ENCODE assay signal across 10 mouse cellular contexts in genomic region chr5:113672456-113672855, GRCm38 (mm10). TPM values are rescaled to one million over a fixed set of nuclear protein-coding genes. Genes with fewer than 3 reads are reported as not detected.
DNase-seq lines count a peak whose midpoint lies in the region; ATAC-seq and TF ChIP-seq lines count a peak whose summit lies in the region.
"Had no signal": no experiment of that assay in that cellular context is flagged by ENCODE, and none has a peak within 500 bp of the region (broad histone marks: within the 10 kb centered on the region; RNA-seq: fewer than 3 reads in every experiment).

No protein-coding gene starts in this region.

- no peak overlapping the region for H3K9ac ChIP-seq in kidney, embryonic 15.5 days
- H3K9ac ChIP-seq in heart, postnatal 0 days (replicated peaks; ENCODE audit: low read depth, low read length) = no peak overlapping the region

- no peaks in the 10 kb centered on the region for H3K9me3 ChIP-seq in kidney, embryonic 15.5 days (replicated peaks)
- H3K9me3 ChIP-seq in heart, postnatal 0 days (replicated peaks; ENCODE audit: control insufficient read depth, low read length) = no peaks in the 10 kb centered on the region

- H3K27me3 ChIP-seq in kidney, embryonic 15.5 days = no peaks in the 10 kb centered on the region
- H3K27me3 ChIP-seq in heart, postnatal 0 days (ENCODE audit: control insufficient read depth, insufficient read depth, low read length) = no peaks in the 10 kb centered on the region

- no peak overlapping the region for H3K4me3 ChIP-seq in kidney, embryonic 15.5 days (replicated peaks)
- no peak overlapping the region for H3K4me3 ChIP-seq in heart, postnatal 0 days (ENCODE audit: low read depth, low read length)

- 77% methylated on average over 7 of the region's 7 CpGs for WGBS in kidney, embryonic 15.5 days
- 52% methylated on average over 7 of the region's 7 CpGs for WGBS in heart, postnatal 0 days

- H3K27ac ChIP-seq in kidney, embryonic 15.5 days = no peak overlapping the region
- 0 out of 2 replicates have a peak overlapping the region, but pooled peaks have one; percentile 15 for H3K27ac ChIP-seq in heart, postnatal 0 days (ENCODE audit: low read depth)

- no peak for ATAC-seq in kidney, embryonic 15.5 days (replicated peaks; ENCODE audit: low FRiP score)
- ATAC-seq in heart, postnatal 0 days (ENCODE audit: insufficient read depth, low read depth) = peak; percentile 66

- no peaks in the 10 kb centered on the region for H3K4me1 ChIP-seq in kidney, embryonic 15.5 days
- no peaks in the 10 kb centered on the region for H3K4me1 ChIP-seq in heart, postnatal 0 days (ENCODE audit: control insufficient read depth, insufficient read depth)

- no peak overlapping the region for H3K4me2 ChIP-seq in kidney, embryonic 15.5 days
- H3K4me2 ChIP-seq in heart, postnatal 0 days (ENCODE audit: low read depth, low read length) = no peak overlapping the region

- no peak for TF ChIP-seq EP300 in heart, postnatal 0 days (IDR thresholded peaks at IDR 0.05; ENCODE audit: low read depth)

- TF ChIP-seq CTCF in heart, postnatal 0 days (IDR thresholded peaks at IDR 0.05; ENCODE audit: low read depth) = no peak

- DNase-seq in kidney, adult 11 months = peak; percentile 36
- DNase-seq in adrenal gland, postnatal 10 days = peak; percentile 34
- DNase-seq in heart, postnatal 0 days (ENCODE audit: low spot score) = peak; percentile 25
- DNase-seq in lung, postnatal 4 days = peak; percentile 51 to 63
- DNase-seq in MN1 (ENCODE audit: low spot score) = no peak
- no peak for DNase-seq in right cerebral cortex, postnatal 10 days (ENCODE audit: low spot score in 2 of 2)
- DNase-seq in layer of hippocampus, postnatal 25 days (ENCODE audit: extremely low spot score in 1 of 2, low spot score in 1 of 2) = no peak

- H3K36me3 ChIP-seq in kidney, embryonic 15.5 days = no peaks in the 10 kb centered on the region
- no peaks in the 10 kb centered on the region for H3K36me3 ChIP-seq in heart, postnatal 0 days (replicated peaks; ENCODE audit: control insufficient read depth, insufficient read depth, low read length)
- H3K36me3 ChIP-seq: G1E had no signal

RNA-seq across cellular contexts. Expression of gene Cmklr1, which starts 22.2 kb away (rescaled TPM):
- polyA plus RNA-seq in kidney, embryonic 15.5 days (2015; fragmentation: Nextera tagmentation; extraction: Ambion mirVana) = 5.0 and 6.0 TPM in 2 replicates
- total RNA-seq in adrenal gland, postnatal 10 days (2021) = 10 to 100 TPM in 1 of 2 experiments, 1 to 10 TPM in 1; 9.7 to 11.7 TPM
- total RNA-seq in heart, postnatal 0 days (2014; rRNA removed; ENCODE audit: low replicate concordance) = 4.8 and 6.9 TPM in 2 replicates
- polyA plus RNA-seq in heart, postnatal 0 days (2015; fragmentation: Nextera tagmentation; extraction: Ambion mirVana) = 2.0 and 2.9 TPM in 2 replicates
- 1 to 10 TPM; 3.3 to 5.4 TPM for total RNA-seq in layer of hippocampus, postnatal 25 days (2021)
- polyA plus RNA-seq: G1E had no signal

RNA-seq across cellular contexts. Expression of gene 1700069L16Rik, which starts 52.1 kb away (rescaled TPM):
- not detected in 2 replicates for polyA plus RNA-seq in kidney, embryonic 15.5 days (2015; fragmentation: Nextera tagmentation; extraction: Ambion mirVana)
- total RNA-seq in adrenal gland, postnatal 10 days (2021) = not detected
- total RNA-seq in heart, postnatal 0 days (2014; rRNA removed; ENCODE audit: low replicate concordance) = not detected in 2 replicates
- not detected in 2 replicates for polyA plus RNA-seq in heart, postnatal 0 days (2015; fragmentation: Nextera tagmentation; extraction: Ambion mirVana)
- not detected for total RNA-seq in layer of hippocampus, postnatal 25 days (2021)
- total RNA-seq: G1E had no signal
- polyA plus RNA-seq: G1E; neural tube, embryonic 11.5 days had no signal

Comparison
In these comparisons a context has a peak if more than half of its experiments do, and no peak if none do; other contexts are left out.
1. DNase-seq: peak in kidney, adult 11 months (single experiment), adrenal gland, postnatal 10 days (single experiment), heart, postnatal 0 days (single experiment) and lung, postnatal 4 days (2 of 2); none in MN1 (single experiment), right cerebral cortex, postnatal 10 days (0 of 2) and layer of hippocampus, postnatal 25 days (0 of 2).